Mouse (Mus musculus): Measurements from ENCODE around the gene Eml4. TPM values are rescaled to one million over a fixed set of nuclear protein-coding genes. Genes with fewer than 3 reads are reported as not detected.

Gene Eml4
- polyA plus RNA-seq, 1 experiment from 2014 or later = 70.8 TPM

GRCm38 (mm10) chr17:83527651-83528381 is 177.1 kb downstream of the Eml4 start:
- no peaks in the 10 kb centered on the region for H3K9me3 ChIP-seq
- H3K4me3 ChIP-seq (replicated peaks) = no peak overlapping the region
- ATAC-seq (ENCODE audit: insufficient number of reproducible peaks, insufficient read depth, low FRiP score, low TSS enrichment, low read depth) = no peak; the same call in 1 of the 2 replicates
- 28% methylated on average over 17 of the region's 17 CpGs for WGBS
- H3K9ac ChIP-seq (replicated peaks) = peak overlapping the region; percentile 1; the same call in 1 of the 2 replicates
- H3K27ac ChIP-seq = peak overlapping the region; percentile 56; the same call in 1 of the 2 replicates
- H3K4me1 ChIP-seq (replicated peaks) = peaks cover 28% of the 10 kb centered on the region
- H3K4me2 ChIP-seq = peak overlapping the region; percentile 42
- H3K27me3 ChIP-seq = peaks cover 6% of the 10 kb centered on the region; the same call in 1 of the 2 replicates
- no peaks in the 10 kb centered on the region for H3K36me3 ChIP-seq

Other genes with a start within 250 kb of the Eml4 start
- gene Pkdcc, start 135.6 kb upstream of the Eml4 start, polyA plus RNA-seq (2016; fragmentation: Nextera tagmentation; extraction: Ambion mirVana) = 11.0 and 11.4 TPM in 2 replicates
- 123 and 127 TPM in 2 replicates for gene Cox7a2l, start 166.4 kb downstream of the Eml4 start, polyA plus RNA-seq (2016; fragmentation: Nextera tagmentation; extraction: Ambion mirVana)